Mouse (Mus musculus) v-Abl transformed pro-B cells (cell line): ENCODE data around the gene Tbc1d14.

Experiments used
- in situ Hi-C, 2 experiments: fragments of 400-800 bp; cut with MboI; formaldehyde crosslinking; loops; one replicate each; pipeline ENCODE4 v1.15.1; 2025; ENCODE audit not compliant: unreplicated experiment in 2 of 2

Tbc1d14 gene

GRCm38 (mm10) chr5:36446166-36446890 is 146.7 kb downstream of the Tbc1d14 start:
- in situ Hi-C loops = no loop called here

GRCm38 (mm10) chr5:36445028-36445427 is 148.0 kb downstream of the Tbc1d14 start:
- in situ Hi-C loops = no loop called here

- in situ Hi-C loops = no loop called here
Measured at GRCm38 (mm10) chr5:36444611-36445010, 148.5 kb downstream of the Tbc1d14 start.

- in situ Hi-C loops = no loop called here
Measured at GRCm38 (mm10) chr5:36440741-36441140, 152.3 kb downstream of the Tbc1d14 start.
